Mouse (Mus musculus): ENCODE measurements at regions not wholly inside any gene's neighbourhood (a gene's known extent, or its start where the extent isn't known, plus 50 kb on each side); places are given as distances from the start of the nearest gene placed in this dataset.
A peak's percentile ranks its signal among the peaks of the same experiment; 100 is the strongest.

DNA sequence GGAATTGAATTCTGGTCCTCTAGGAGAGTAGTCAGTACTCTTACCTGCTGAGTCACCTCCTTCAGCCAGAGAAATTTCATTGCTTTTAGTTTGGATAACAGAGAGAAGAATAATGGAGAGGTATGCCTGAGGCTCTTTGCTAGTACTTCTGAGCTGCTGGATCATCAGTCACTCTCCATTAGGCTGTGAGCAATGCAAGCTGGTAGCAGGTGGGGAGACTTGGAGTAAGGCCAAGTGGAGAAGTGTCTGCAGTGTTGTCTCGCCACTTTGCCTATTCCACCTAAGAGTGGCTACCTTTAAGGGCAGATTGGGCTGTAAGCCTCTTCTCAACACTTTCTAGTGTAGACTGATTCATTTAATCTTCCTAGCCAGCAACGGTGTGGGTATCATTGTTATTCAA, 81.6 kb upstream of the Map1b start:
- no peaks in the 10 kb centered on the region for H3K9me3 ChIP-seq (ENCODE audit: control insufficient read depth, low read length)
- H3K4me1 ChIP-seq (ENCODE audit: control insufficient read depth, insufficient read depth, low read length) = no peaks in the 10 kb centered on the region
- no peaks in the 10 kb centered on the region for H3K36me3 ChIP-seq (ENCODE audit: control insufficient read depth, insufficient read depth, low read length)
- H3K4me2 ChIP-seq (replicated peaks; ENCODE audit: low read depth, low read length) = no peak overlapping the region
- H3K27me3 ChIP-seq (ENCODE audit: control insufficient read depth, insufficient read depth, low read length) = no peaks in the 10 kb centered on the region
- ATAC-seq (ENCODE audit: low FRiP score, low TSS enrichment) = no peak
- H3K4me3 ChIP-seq (ENCODE audit: low read length) = no peak overlapping the region
- no peak overlapping the region for H3K27ac ChIP-seq (ENCODE audit: low read depth, low read length)
- WGBS = 85% methylated on average over 2 of the region's 2 CpGs
- H3K9ac ChIP-seq (ENCODE audit: low read depth, low read length) = no peak overlapping the region

GRCm38 (mm10) chr13:99593846-99594813, 77.8 kb upstream of the Map1b start:
- no peaks in the 10 kb centered on the region for H3K9me3 ChIP-seq (ENCODE audit: control insufficient read depth, low read length)
- ATAC-seq (ENCODE audit: low FRiP score, low TSS enrichment) = no peak
- H3K4me1 ChIP-seq (ENCODE audit: control insufficient read depth, insufficient read depth, low read length) = no peaks in the 10 kb centered on the region
- no peaks in the 10 kb centered on the region for H3K27me3 ChIP-seq (ENCODE audit: control insufficient read depth, insufficient read depth, low read length)
- no peak overlapping the region for H3K27ac ChIP-seq (ENCODE audit: low read depth, low read length)
- WGBS = 38% methylated on average over 17 of the region's 17 CpGs
- H3K36me3 ChIP-seq (ENCODE audit: control insufficient read depth, insufficient read depth, low read length) = no peaks in the 10 kb centered on the region
- H3K9ac ChIP-seq (ENCODE audit: low read depth, low read length) = no peak overlapping the region
- no peak overlapping the region for H3K4me2 ChIP-seq (replicated peaks; ENCODE audit: low read depth, low read length)
- no peak overlapping the region for H3K4me3 ChIP-seq (ENCODE audit: low read length)

- Histone ChIP-seq H3K36me3 (ENCODE audit: control insufficient read depth, insufficient read depth, low read length) (no peaks in the 10 kb centered on the region), H3K27me3 (ENCODE audit: control insufficient read depth, insufficient read depth, low read length) (no peaks in the 10 kb centered on the region), H3K9me3 (ENCODE audit: control insufficient read depth, low read length) (no peaks in the 10 kb centered on the region), H3K27ac (ENCODE audit: low read depth, low read length) (no peak overlapping the region), H3K9ac (ENCODE audit: low read depth, low read length) (no peak overlapping the region), H3K4me1 (ENCODE audit: control insufficient read depth, insufficient read depth, low read length) (no peaks in the 10 kb centered on the region), H3K4me3 (ENCODE audit: low read length) (no peak overlapping the region), H3K4me2 (replicated peaks; ENCODE audit: low read depth, low read length) (no peak overlapping the region; the same call in 1 of the 2 replicates)
- no peak for ATAC-seq (ENCODE audit: low FRiP score, low TSS enrichment)
- 62% methylated on average over 8 of the region's 8 CpGs for WGBS
These were observed 76.9 kb upstream of the Map1b start for GRCm38 (mm10) chr13:99593243-99593635.

- H3K27me3 ChIP-seq (ENCODE audit: control insufficient read depth, insufficient read depth, low read length) = no peaks in the 10 kb centered on the region
These were observed 76.4 kb upstream of the Map1b start for GRCm38 (mm10) chr13:99592596-99593242.

DNA sequence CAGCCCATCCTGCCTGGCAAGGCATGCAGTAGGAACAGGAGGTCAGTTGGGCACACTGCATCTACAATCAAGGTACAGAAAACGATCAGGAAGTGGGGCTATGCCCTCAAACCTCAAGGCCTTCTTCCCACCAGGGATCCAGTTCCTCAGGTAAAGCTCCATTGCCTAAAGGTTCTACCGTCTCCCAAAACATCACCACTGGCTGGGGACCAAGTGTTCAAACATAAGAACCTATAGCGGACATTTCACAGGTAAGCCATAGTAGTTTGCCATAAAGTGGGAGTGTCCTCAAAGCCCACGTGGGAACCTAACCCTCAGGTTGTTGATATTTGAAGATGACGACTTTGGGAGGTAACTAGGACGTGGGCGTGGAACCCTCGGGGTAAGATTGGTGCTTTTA, 72.3 kb upstream of the Map1b start:
- no peaks in the 10 kb centered on the region for H3K9me3 ChIP-seq (ENCODE audit: control insufficient read depth, low read length)
- H3K27ac ChIP-seq (ENCODE audit: low read depth, low read length) = no peak overlapping the region
- WGBS = 85% methylated on average over 8 of the region's 8 CpGs
- H3K9ac ChIP-seq (ENCODE audit: low read depth, low read length) = no peak overlapping the region
- H3K4me1 ChIP-seq (ENCODE audit: control insufficient read depth, insufficient read depth, low read length) = no peaks in the 10 kb centered on the region
- H3K27me3 ChIP-seq (ENCODE audit: control insufficient read depth, insufficient read depth, low read length) = no peaks in the 10 kb centered on the region
- H3K4me3 ChIP-seq (ENCODE audit: low read length) = no peak overlapping the region
- H3K4me2 ChIP-seq (replicated peaks; ENCODE audit: low read depth, low read length) = no peak overlapping the region
- no peaks in the 10 kb centered on the region for H3K36me3 ChIP-seq (ENCODE audit: control insufficient read depth, insufficient read depth, low read length)
- ATAC-seq (ENCODE audit: low FRiP score, low TSS enrichment) = no peak

More at GRCm38 (mm10) chr13:99592596-99593242, 76.4 kb upstream of the Map1b start:
- Histone ChIP-seq H3K9ac (ENCODE audit: low read depth, low read length) (no peak overlapping the region), H3K4me3 (ENCODE audit: low read length) (peak overlapping the region; percentile 10; the same call in 1 of the 2 replicates), H3K9me3 (ENCODE audit: control insufficient read depth, low read length) (no peaks in the 10 kb centered on the region), H3K36me3 (ENCODE audit: control insufficient read depth, insufficient read depth, low read length) (no peaks in the 10 kb centered on the region), H3K4me2 (replicated peaks; ENCODE audit: low read depth, low read length) (peak overlapping the region; percentile 22), H3K4me1 (ENCODE audit: control insufficient read depth, insufficient read depth, low read length) (no peaks in the 10 kb centered on the region), H3K27ac (ENCODE audit: low read depth, low read length) (no peak overlapping the region)
- no peak for ATAC-seq (ENCODE audit: low FRiP score, low TSS enrichment)
- WGBS = 12% methylated on average over 15 of the region's 15 CpGs

DNA sequence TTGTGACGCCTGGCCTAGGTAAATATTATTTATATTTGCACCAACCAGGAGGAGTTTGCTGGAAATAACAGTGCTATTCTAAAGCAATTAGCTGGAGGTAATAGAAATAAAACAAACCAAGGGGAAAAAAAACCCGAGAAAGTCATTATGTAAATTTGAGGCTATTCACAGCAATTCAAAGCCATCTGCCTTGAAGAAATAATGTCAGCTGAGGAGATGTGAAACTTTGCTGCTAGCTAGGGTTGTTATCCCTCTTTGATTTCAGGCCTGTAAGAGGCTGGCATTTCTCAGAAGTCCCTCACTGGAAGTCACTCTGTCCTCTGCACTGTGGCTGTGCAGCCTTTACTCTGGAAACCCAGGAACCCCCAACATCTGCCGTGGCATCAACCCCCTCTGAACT, 67.5 kb upstream of the Map1b start:
- H3K4me2 ChIP-seq (replicated peaks; ENCODE audit: low read depth, low read length) = no peak overlapping the region
- no peak overlapping the region for H3K9ac ChIP-seq (ENCODE audit: low read depth, low read length)
- no peak overlapping the region for H3K4me3 ChIP-seq (ENCODE audit: low read length)
- H3K4me1 ChIP-seq (ENCODE audit: control insufficient read depth, insufficient read depth, low read length) = no peaks in the 10 kb centered on the region
- WGBS = 18% methylated on average over 3 of the region's 3 CpGs
- ATAC-seq (ENCODE audit: low FRiP score, low TSS enrichment) = no peak
- no peaks in the 10 kb centered on the region for H3K36me3 ChIP-seq (ENCODE audit: control insufficient read depth, insufficient read depth, low read length)
- H3K27ac ChIP-seq (ENCODE audit: low read depth, low read length) = no peak overlapping the region
- H3K27me3 ChIP-seq (ENCODE audit: control insufficient read depth, insufficient read depth, low read length) = no peaks in the 10 kb centered on the region
- H3K9me3 ChIP-seq (ENCODE audit: control insufficient read depth, low read length) = no peaks in the 10 kb centered on the region

GRCm38 (mm10) chr13:99580296-99580695, 64.0 kb upstream of the Map1b start:
- no peak overlapping the region for H3K9ac ChIP-seq (ENCODE audit: low read depth, low read length)
- H3K27me3 ChIP-seq (ENCODE audit: control insufficient read depth, insufficient read depth, low read length) = no peaks in the 10 kb centered on the region
- no peak for ATAC-seq (ENCODE audit: low FRiP score, low TSS enrichment)
- 92% methylated on average over 5 of the region's 5 CpGs for WGBS
- H3K4me1 ChIP-seq (ENCODE audit: control insufficient read depth, insufficient read depth, low read length) = no peaks in the 10 kb centered on the region
- no peak overlapping the region for H3K27ac ChIP-seq (ENCODE audit: low read depth, low read length)
- H3K9me3 ChIP-seq (ENCODE audit: control insufficient read depth, low read length) = no peaks in the 10 kb centered on the region; the same call in 1 of the 2 replicates
- H3K36me3 ChIP-seq (ENCODE audit: control insufficient read depth, insufficient read depth, low read length) = no peaks in the 10 kb centered on the region
- no peak overlapping the region for H3K4me2 ChIP-seq (replicated peaks; ENCODE audit: low read depth, low read length)
- H3K4me3 ChIP-seq (ENCODE audit: low read length) = no peak overlapping the region

DNA sequence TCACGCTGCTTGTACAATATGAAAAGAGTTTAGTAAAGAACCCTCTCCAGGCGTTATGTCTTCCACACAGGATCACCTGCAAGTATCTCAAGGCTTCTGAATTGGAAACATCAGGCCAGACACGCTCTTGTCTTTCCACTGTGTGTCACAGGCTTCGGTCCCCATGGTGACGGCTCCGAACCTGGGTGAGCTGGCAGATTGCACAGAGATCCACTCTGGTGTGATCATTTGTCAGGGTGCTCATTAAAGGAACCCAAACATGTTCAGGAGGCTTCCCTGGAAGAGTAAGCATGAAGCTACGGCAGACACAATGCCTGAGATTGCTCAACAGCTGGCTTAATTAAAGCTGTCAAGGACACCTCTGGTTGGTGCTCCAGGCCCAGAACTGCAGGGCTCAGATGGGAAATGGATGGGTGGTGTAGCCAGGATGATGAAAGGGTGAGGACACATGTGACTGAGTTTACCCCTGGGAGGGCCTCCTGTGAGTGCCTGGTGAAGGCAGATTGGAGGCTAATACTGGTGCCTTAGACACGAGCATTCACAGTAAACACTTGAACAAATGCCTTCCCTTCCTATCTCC, 63.3 kb upstream of the Map1b start:
- Histone ChIP-seq H3K27ac (ENCODE audit: low read depth, low read length) (no peak overlapping the region), H3K27me3 (ENCODE audit: control insufficient read depth, insufficient read depth, low read length) (no peaks in the 10 kb centered on the region), H3K36me3 (ENCODE audit: control insufficient read depth, insufficient read depth, low read length) (no peaks in the 10 kb centered on the region), H3K4me1 (ENCODE audit: control insufficient read depth, insufficient read depth, low read length) (no peaks in the 10 kb centered on the region), H3K4me2 (replicated peaks; ENCODE audit: low read depth, low read length) (no peak overlapping the region), H3K4me3 (ENCODE audit: low read length) (no peak overlapping the region), H3K9ac (ENCODE audit: low read depth, low read length) (no peak overlapping the region), H3K9me3 (ENCODE audit: control insufficient read depth, low read length) (no peaks in the 10 kb centered on the region; the same call in 1 of the 2 replicates)
- no peak for ATAC-seq (ENCODE audit: low FRiP score, low TSS enrichment)
- WGBS = 65% methylated on average over 8 of the region's 8 CpGs

DNA sequence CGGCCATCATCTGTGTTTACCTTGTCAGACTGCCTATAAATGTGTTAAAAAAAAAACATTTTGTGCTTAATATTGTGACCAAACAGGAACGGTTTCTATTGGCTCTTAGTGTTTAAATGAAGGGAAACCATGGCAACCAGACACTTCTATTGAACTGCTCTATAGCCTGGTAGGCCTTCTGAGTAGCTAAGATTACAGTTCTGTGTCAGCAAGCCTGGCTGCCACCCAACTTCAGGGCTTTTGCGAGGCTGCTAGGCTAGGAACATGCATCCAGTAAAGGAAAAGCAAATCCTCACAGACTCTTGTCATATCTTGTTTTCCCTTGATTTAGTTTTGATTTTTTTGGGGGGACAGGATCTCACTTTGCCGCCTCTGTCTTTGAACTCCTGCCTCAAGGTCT, 61.3 kb upstream of the Map1b start:
- no peak overlapping the region for H3K9ac ChIP-seq (ENCODE audit: low read depth, low read length)
- no peak overlapping the region for H3K4me2 ChIP-seq (replicated peaks; ENCODE audit: low read depth, low read length)
- no peak overlapping the region for H3K4me3 ChIP-seq (ENCODE audit: low read length)
- ATAC-seq (ENCODE audit: low FRiP score, low TSS enrichment) = no peak
- H3K9me3 ChIP-seq (ENCODE audit: control insufficient read depth, low read length) = no peaks in the 10 kb centered on the region; the same call in 1 of the 2 replicates
- no peaks in the 10 kb centered on the region for H3K27me3 ChIP-seq (ENCODE audit: control insufficient read depth, insufficient read depth, low read length)
- no peaks in the 10 kb centered on the region for H3K36me3 ChIP-seq (ENCODE audit: control insufficient read depth, insufficient read depth, low read length)
- H3K4me1 ChIP-seq (ENCODE audit: control insufficient read depth, insufficient read depth, low read length) = no peaks in the 10 kb centered on the region
- H3K27ac ChIP-seq (ENCODE audit: low read depth, low read length) = no peak overlapping the region
- WGBS = 83% methylated on average over 4 of the region's 4 CpGs
